Mouse (Mus musculus) liver, adult 2 months (tissue): Measurements from ENCODE around the gene Cacng2. TPM values are rescaled to one million over a fixed set of nuclear protein-coding genes. Genes with fewer than 3 reads are reported as not detected.

Experiments used
- DNase-seq: peaks from one replicate; pipeline ENCODE4 v3.0.0-alpha.2; 2011; ENCODE audit warnings: low read depth, low spot score; ENCODE audit errors: extremely low read depth
- H3K27ac ChIP-seq: fragments of 200-500 bp; replicated peaks from 2 replicates; pipeline ENCODE4 v1.5.1; 2012; ENCODE audit warnings: low read depth, mild to moderate bottlenecking, control low read depth, inconsistent platforms, low read length; ENCODE audit not compliant: insufficient read depth
- H3K27me3 ChIP-seq: fragments of 200-500 bp; 2 replicates; pipeline ENCODE4 v1.6.1; 2012; ENCODE audit warnings: mild to moderate bottlenecking, moderate library complexity, low read length, inconsistent platforms; ENCODE audit not compliant: control insufficient read depth, insufficient read depth
- H3K36me3 ChIP-seq: fragments of 200-500 bp; 2 replicates; pipeline ENCODE4 v1.6.1; 2012; ENCODE audit warnings: low read length, inconsistent platforms; ENCODE audit not compliant: control insufficient read depth, insufficient read depth
- H3K4me1 ChIP-seq: fragments of 200-500 bp; 2 replicates; pipeline ENCODE4 v1.6.1; 2011; ENCODE audit warnings: low read length; ENCODE audit not compliant: control insufficient read depth, insufficient read depth
- H3K4me3 ChIP-seq: fragments of 200-500 bp; 2 replicates; pipeline ENCODE4 v1.5.1; 2011; ENCODE audit warnings: low read depth, mild to moderate bottlenecking, control low read depth, low read length, moderate library complexity; ENCODE audit not compliant: insufficient read depth
- H3K79me2 ChIP-seq: fragments of 200-500 bp; 2 replicates; pipeline ENCODE4 v1.6.1; 2012; ENCODE audit warnings: inconsistent platforms, mild to moderate bottlenecking, low read length, moderate library complexity; ENCODE audit not compliant: control insufficient read depth, insufficient read depth
- H3K9ac ChIP-seq: fragments of 200-500 bp; 2 replicates; pipeline ENCODE4 v1.6.1; 2012; ENCODE audit warnings: low read depth, mild to moderate bottlenecking, control low read depth, inconsistent platforms, low read length
- CTCF ChIP-seq: fragments of 200-500 bp; IDR thresholded peaks from 2 replicates; pipeline ENCODE4 v1.5.1; 2011; ENCODE audit warnings: low read depth, low read length, control low read depth
- POLR2A ChIP-seq: fragments of 200-500 bp; IDR thresholded peaks from 2 replicates; pipeline ENCODE4 v1.6.1; 2011; ENCODE audit warnings: low read length, control low read depth; ENCODE audit not compliant: insufficient read depth; ENCODE audit errors: extremely low read depth
- WGBS: fragments of 180-500 bp; shearing (Covaris S2); methylation state at CpG from one replicate; pipeline ENCODE4 v1.1.7; 2018; 5-methylcytosine and 5-hydroxymethylcytosine counted together
- polyA plus RNA-seq: library from polyadenylated mRNA; depleted of rRNA; stranded (reverse); fragments of >200 nt; gene quantifications from 2 replicates; pipeline ENCODE4 v1.2.3, GENCODE M21; 2012
- total RNA-seq: library from RNA; depleted of rRNA; stranded (reverse); fragments of >200 nt; gene quantifications from 2 replicates; pipeline ENCODE4 v1.2.3, GENCODE M21; 2014

The Cacng2 gene
- total and polyA plus RNA-seq, 2 experiments: not detected

GRCm38 (mm10) chr15:78066475-78066874, 53.4 kb downstream of the Cacng2 start:
- Histone ChIP-seq H3K4me1 (no peaks in the 10 kb centered on the region), H3K9ac (no peak overlapping the region), H3K79me2 (no peaks in the 10 kb centered on the region), H3K27me3 (no peaks in the 10 kb centered on the region), H3K36me3 (no peaks in the 10 kb centered on the region), H3K4me3 (no peak overlapping the region), H3K27ac (no peak overlapping the region)
- no peak for TF ChIP-seq POLR2A
- no peak for TF ChIP-seq CTCF
- peak; percentile 11 for DNase-seq
- 4% methylated on average over 5 of the region's 5 CpGs for WGBS

GRCm38 (mm10) chr15:78065541-78065940, 54.3 kb downstream of the Cacng2 start:
- WGBS: 84% methylated on average over 5 of the region's 5 CpGs

GRCm38 (mm10) chr15:78064340-78064739, 55.5 kb downstream of the Cacng2 start:
- TF ChIP-seq POLR2A (no peak), CTCF (no peak)
- H3K79me2 ChIP-seq: no peaks in the 10 kb centered on the region
- H3K9ac ChIP-seq: no peak overlapping the region
- H3K4me3 ChIP-seq: no peak overlapping the region
- 53% methylated on average over 6 of the region's 6 CpGs for WGBS
- H3K36me3 ChIP-seq: no peaks in the 10 kb centered on the region
- H3K4me1 ChIP-seq: no peaks in the 10 kb centered on the region
- no peaks in the 10 kb centered on the region for H3K27me3 ChIP-seq
- no peak for DNase-seq
- H3K27ac ChIP-seq: no peak overlapping the region

More at GRCm38 (mm10) chr15:78065541-78065940, 54.3 kb downstream of the Cacng2 start:
- no peak for TF ChIP-seq CTCF
- TF ChIP-seq POLR2A: no peak
- Histone ChIP-seq H3K27ac (no peak overlapping the region), H3K9ac (no peak overlapping the region), H3K36me3 (no peaks in the 10 kb centered on the region), H3K4me3 (no peak overlapping the region), H3K4me1 (no peaks in the 10 kb centered on the region), H3K27me3 (no peaks in the 10 kb centered on the region), H3K79me2 (no peaks in the 10 kb centered on the region)
- DNase-seq: no peak

GRCm38 (mm10) chr15:78062467-78062866, 57.4 kb downstream of the Cacng2 start:
- DNase-seq: no peak
- TF ChIP-seq POLR2A (no peak), CTCF (no peak)
- Histone ChIP-seq H3K79me2 (no peaks in the 10 kb centered on the region), H3K4me3 (no peak overlapping the region), H3K9ac (no peak overlapping the region), H3K27ac (no peak overlapping the region), H3K27me3 (no peaks in the 10 kb centered on the region), H3K4me1 (no peaks in the 10 kb centered on the region), H3K36me3 (no peaks in the 10 kb centered on the region)
- WGBS: 65% methylated on average over 14 of the region's 14 CpGs

- no peaks in the 10 kb centered on the region for H3K4me1 ChIP-seq
- H3K27me3 ChIP-seq: no peaks in the 10 kb centered on the region
- no peak for DNase-seq
- H3K79me2 ChIP-seq: no peaks in the 10 kb centered on the region
- WGBS: 81% methylated on average over 1 of the region's 1 CpGs
- TF ChIP-seq POLR2A (no peak), CTCF (no peak)
- H3K27ac ChIP-seq: no peak overlapping the region
- no peaks in the 10 kb centered on the region for H3K36me3 ChIP-seq
- no peak overlapping the region for H3K9ac ChIP-seq
- H3K4me3 ChIP-seq: no peak overlapping the region
These were observed 62.9 kb downstream of the Cacng2 start for GRCm38 (mm10) chr15:78056930-78057329.

- no peak overlapping the region for H3K9ac ChIP-seq
- WGBS: 82% methylated on average over 10 of the region's 10 CpGs
- H3K36me3 ChIP-seq: no peaks in the 10 kb centered on the region
- no peaks in the 10 kb centered on the region for H3K79me2 ChIP-seq
- H3K4me3 ChIP-seq: no peak overlapping the region
- DNase-seq: no peak
- H3K4me1 ChIP-seq: no peaks in the 10 kb centered on the region
- H3K27ac ChIP-seq: no peak overlapping the region
- TF ChIP-seq POLR2A: no peak
- no peak for TF ChIP-seq CTCF
- no peaks in the 10 kb centered on the region; the same call in 1 of the 2 replicates for H3K27me3 ChIP-seq
These were observed 69.1 kb downstream of the Cacng2 start for GRCm38 (mm10) chr15:78050682-78051081.
